Mouse (Mus musculus) mouse trophoblast stem cell (cell line): ENCODE measurements around the gene Ywhae.
"Not testable (repeated sequence)": the region's sequence is repeated elsewhere in the genome, so short reads cannot be mapped to it uniquely, and the experiment has no call there.

Experiments used
- in situ Hi-C, 2 experiments: fragments of 300-500 bp; cut with MseI, MboI; formaldehyde crosslinking; loops; 2 replicates in 1 of 2; 3 replicates in 1 of 2; pipeline ENCODE4 v1.15.1; 2025

Gene Ywhae

DNA sequence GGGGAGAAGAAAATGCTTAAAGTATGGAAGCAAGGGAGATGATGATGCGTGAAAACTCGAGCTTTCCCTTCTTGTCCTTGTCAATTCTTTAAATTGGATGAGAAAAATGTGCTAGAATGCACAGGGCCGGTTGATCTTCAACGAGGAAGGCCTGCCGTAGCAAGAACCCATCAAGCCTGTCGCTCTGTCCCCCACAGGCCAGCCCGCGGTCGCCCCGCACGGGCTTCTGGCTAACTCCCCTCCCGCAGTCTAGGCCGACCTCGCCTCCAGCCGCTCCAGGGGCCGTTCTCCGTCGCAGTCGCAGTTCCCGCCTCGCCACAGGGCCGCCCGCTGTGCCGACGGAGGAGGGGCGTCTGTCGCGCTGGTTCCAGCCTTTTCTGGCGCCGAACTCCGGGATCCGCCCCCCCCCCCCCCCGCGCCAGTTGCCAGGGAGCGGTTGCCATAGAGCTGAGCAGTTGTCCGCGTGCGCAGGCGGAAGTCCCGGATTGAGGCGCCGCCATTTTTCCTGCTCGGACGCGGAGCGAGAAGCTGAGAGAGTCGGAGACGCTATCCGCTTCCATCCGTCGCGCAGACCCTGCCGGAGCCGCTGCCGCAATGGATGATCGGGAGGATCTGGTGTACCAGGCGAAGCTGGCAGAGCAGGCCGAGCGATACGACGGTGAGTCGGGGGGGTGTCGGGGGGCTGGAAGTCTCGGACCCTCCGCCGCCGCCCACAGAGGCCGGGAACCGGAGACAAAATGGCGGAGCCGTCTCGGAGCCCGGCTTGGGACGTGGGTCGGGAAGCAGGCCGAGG lies at the start of gene Ywhae:
Gene Ywhae, plus strand, starts transcription at position 436 of the 793 bp plus-strand sequence.
- in situ Hi-C loops: no loop called here

DNA sequence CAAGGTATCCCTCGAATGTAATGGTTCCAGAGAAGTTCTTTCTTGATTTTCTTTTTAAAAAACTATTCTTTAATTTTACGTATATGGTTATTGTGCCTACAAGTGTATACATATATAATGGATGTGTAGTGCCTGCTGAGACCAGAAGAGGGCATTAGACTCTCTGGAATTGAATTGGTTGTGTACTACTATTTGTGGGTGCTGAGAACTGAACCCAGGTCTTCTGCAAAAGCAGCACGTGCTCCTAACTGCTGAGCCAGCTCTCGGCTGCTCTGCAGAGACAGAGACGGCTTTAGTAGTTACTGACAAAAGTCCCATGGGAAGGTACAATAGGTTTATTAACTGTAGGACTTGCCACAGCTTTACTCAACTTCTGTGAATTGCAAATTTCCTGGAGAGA lies 48.2 kb upstream of the Ywhae start:
- in situ Hi-C loops: no loop called here

- in situ Hi-C loops: no loop called here
Observed at GRCm38 (mm10) chr11:75684956-75685355, 47.7 kb upstream of the Ywhae start.

- in situ Hi-C loops: no loop called here
Observed at GRCm38 (mm10) chr11:75687343-75687993, 45.2 kb upstream of the Ywhae start.

DNA sequence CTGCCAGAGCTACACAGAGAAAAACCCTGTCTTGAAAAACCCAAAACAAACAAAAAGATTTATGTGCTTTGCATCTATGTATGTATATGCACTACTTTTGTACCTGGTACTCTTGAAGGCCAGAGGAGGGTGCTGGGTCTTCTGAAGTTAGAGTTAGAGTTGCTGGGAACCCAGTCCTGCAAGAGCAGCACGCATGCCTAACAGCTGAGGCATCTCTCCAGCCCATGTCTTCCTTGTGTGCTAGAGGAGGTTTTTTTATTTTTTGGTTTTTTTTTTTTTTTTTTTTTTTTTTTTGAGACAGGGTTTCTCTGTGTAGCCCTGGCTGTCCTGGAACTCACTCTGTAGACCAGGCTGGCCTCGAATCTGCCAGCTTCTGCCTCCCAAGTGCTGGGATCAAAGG lies 44.5 kb upstream of the Ywhae start:
- in situ Hi-C loops: no loop called here

DNA sequence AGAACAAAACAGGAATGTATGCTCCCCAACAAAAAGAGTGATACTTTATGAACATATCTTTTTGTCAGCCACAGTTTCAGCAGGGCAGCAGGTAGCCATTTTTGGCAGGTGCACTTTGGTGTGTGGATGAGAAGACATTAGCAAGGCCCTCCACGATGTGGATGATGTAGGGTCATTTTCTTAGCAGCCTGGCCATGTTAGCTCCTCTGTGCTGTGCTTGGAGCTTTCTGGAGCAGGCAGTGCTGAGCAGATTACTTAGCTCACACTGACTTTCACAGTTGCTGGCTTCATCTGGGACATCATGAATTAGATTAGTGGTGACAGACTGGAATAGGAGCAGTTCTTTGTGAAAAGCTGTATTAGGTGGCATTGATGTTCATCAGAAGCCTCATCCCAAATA lies 42.7 kb upstream of the Ywhae start:
- in situ Hi-C loops: no loop called here

GRCm38 (mm10) chr11:75691047-75691446 lies 41.6 kb upstream of the Ywhae start:
- in situ Hi-C loops: no loop called here

- in situ Hi-C loops: no loop called here
Observed at GRCm38 (mm10) chr11:75693570-75693969, 39.1 kb upstream of the Ywhae start.

DNA sequence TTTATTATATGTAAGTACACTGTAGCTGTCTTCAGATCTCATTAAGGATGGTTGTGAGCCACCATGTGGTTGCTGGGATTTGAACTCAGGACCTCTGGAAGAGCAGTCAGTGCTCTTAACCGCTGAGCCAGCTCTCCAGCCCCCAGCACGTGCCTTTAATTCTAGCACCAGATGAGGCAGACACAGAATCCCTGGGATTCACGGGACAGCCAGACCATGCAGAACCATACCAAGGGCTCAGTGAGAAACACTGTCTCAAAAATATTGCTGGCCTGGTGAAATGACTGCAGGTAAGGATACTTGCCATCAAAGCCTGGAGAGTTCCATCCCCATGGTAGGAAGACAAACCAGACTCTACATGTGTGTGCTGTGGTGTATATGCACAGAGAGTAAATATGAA lies 35.2 kb upstream of the Ywhae start:
- in situ Hi-C loops: not testable (repeated sequence)

DNA sequence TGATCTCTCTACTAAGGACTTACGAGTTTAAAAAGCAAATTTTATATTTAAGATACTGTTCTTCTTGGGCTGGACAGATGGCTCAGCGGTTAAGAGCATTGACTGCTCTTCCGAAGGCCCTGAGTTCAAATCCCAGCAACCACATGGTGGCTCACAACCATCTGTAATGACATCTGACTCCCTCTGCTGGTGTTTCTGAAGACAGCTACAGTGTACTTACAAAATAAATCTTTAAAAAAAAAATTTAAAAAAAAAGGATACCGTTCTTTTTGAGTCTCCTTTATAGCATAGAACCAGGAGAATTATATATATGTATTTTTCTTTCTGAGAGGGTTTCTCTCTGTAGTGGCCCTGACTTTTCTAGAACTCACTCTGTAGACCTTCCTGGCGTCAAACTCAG lies 32.1 kb upstream of the Ywhae start:
- in situ Hi-C loops: no loop called here

GRCm38 (mm10) chr11:75702761-75703160 lies 29.9 kb upstream of the Ywhae start:
- in situ Hi-C loops: no loop called here

DNA sequence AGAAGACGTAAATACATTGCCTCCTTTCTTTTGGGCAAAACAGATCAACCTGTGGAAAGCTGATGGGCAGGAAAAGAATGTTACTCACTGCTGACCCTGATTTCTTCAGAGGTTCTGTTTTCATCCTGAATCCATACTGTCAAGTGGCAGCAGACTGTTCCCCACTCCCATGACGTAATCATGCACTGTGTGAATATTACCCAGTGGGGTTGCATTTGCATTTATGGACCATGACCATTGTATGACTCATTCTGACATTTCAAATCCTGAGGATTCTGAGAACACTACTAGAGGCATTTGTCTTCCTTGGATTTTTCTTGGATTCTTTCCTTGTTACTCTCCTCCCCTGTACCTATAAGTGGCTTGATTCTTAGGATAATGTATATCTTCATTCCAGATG lies 28.9 kb upstream of the Ywhae start:
- in situ Hi-C loops: no loop called here

DNA sequence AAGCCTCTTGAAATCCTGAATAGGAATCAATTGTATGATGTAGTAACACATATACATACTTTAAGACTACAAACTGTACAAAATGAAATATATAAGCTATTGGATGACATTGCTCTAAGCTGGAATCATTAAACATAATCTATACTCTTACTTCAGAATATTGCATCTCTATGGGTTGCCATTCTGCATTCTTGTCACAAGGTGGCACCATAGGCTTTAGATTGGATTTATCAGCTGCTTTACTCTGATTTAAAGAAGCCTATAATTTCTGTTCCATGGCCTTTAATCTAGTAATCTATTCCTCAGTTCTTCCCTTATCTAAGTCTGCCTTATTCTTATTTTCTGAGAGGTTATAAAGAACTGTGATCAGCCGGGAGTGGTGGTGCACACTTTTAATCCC lies 18.7 kb upstream of the Ywhae start:
- in situ Hi-C loops: loop anchor here in 1 of 2 experiments (10.0 kb wide), 1 partner anchor 191 kb away; no protein-coding TSS in a partner anchor

DNA sequence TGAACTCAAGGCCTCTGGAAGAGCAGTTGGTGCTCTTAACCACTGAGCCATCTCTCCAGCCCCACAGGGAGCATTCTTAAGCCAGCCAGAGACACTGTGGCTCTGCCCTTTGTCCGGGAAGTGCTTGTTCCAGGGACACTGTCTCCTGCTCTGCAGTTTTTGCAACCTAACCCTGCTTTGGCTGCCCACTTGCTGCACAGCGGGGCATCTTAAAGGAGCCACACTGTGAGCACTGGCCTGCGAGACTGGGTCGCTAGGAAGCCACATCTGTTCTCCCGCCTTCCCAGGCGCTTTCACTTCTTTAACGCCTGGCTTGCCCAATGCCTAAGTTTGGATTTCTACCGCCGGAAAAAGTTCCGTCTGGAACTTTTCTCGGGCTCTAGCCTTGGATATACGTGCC lies 17.1 kb upstream of the Ywhae start:
- in situ Hi-C loops: loop anchor here in 1 of 2 experiments (10.0 kb wide), 1 partner anchor 189 kb away; no protein-coding TSS in a partner anchor

DNA sequence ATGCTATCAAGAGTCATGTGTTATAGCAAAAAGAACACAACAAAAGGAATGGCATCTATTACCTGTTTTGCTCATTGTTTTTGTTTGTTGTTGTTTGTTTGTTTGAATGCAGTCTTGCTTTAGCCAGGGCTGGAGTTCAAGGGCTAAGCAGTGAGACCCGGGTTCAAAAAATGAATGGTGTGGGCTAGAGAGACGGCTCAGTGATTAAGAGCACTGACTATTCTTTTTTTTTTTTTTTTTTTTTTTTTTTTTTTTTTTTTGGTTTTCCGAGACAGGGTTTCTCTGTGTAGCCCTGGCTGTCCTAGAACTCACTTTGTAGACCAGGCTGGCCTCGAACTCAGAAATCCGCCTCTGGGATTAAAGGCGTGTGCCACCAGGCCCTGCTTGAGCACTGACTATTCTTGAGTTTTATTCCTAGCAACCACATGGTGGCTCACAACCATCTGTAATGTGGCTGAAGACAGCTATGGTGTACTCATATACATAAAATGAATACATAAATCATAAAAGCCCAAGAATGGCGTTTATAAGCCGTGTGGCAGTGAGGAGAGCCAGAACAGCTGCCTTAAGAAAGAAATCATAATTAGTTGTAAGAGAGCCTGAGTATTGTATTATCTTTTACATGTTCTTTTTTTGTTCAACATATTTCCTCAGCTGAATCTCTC lies 15.9 kb upstream of the Ywhae start:
- in situ Hi-C loops: loop anchor here in 1 of 2 experiments (10.0 kb wide), 1 partner anchor 188 kb away; no protein-coding TSS in a partner anchor

DNA sequence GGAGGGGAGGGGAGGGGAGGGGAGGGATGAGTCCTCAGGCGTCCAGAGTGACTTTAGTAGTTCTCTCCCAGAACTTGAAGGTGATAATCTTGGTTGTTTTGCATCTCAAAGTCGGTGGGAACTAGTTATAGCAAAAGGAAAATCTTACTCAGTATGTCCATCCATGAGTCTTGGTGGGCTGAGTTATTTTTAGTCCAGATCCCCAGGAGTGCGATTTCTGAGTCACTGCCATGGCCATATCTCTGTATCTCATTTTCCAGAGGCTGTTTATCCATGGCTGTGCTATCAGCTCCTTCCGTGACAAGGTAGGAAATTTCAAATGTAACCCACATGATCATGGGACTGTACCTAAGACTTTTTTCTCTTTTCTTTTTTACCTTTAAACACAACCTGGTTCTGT lies 10.3 kb upstream of the Ywhae start:
- in situ Hi-C loops: no loop called here

- in situ Hi-C loops: no loop called here
Observed at GRCm38 (mm10) chr11:75727168-75727567, 5.5 kb upstream of the Ywhae start.

DNA sequence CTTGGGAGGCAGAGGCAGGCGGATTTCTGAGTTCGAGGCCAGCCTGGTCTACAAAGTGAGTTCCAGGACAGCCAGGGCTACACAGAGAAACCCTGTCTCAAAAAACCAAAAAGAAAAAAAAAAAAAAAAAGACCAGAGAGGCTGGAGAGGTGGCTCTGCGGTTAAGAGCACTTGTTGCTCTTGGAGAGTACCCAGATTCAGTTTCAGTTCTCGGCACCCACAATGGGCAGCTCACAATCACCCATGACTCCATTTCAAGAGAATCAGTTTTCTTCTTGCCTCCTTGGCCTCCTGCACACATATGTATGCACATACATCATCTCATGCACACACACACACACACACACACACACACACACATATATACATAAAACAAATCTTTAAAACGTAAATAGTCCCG lies 5.0 kb upstream of the Ywhae start:
- in situ Hi-C loops: not testable (repeated sequence)

GRCm38 (mm10) chr11:75733227-75733940 lies 715 bp downstream of the Ywhae start:
- in situ Hi-C loops: no loop called here

DNA sequence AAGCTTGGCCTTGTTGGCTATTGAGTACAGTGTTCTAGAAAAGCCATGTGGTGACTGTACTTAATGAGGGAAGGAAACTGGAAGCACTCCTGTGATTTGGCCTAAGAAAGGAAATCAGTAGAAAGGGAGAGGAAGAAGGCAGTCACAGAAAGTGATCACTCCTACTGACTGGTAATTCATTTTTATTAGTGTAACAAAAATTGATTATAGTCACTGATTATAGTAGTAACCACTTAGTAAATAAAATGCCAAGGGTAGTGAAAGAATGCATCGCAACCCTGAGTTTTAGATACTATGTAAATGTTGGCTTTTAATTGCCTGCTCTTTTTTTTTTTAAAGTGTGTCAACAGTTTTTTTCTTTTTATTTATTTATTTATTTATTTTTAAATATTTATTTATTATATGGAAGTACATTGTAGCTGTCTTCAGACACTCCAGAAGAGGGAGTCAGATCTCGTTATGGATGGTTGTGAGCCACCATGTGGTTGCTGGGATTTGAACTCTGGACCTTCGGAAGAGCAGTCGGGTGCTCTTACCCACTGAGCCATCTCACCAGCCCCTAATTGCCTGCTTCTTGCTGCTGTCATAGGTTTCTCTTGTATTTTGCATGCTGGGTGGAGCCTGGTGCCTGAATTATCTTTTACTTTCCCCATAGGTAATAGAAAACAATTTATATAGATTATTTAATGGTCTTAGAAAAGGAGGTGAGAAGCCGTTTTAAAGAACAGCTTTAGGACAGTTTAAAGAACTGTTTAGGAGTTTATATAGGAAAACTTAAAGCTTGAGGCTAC lies 3.0 kb downstream of the Ywhae start:
- in situ Hi-C loops: no loop called here

GRCm38 (mm10) chr11:75736978-75737377 lies 4.3 kb downstream of the Ywhae start:
- in situ Hi-C loops: no loop called here
